In genomic region chr11:57911698-57912283, GRCm38 (mm10) we compare ENCODE assay signal across 14 mouse cellular contexts.
DNase-seq lines count a peak whose midpoint lies in the region; ATAC-seq and TF ChIP-seq lines count a peak whose summit lies in the region.
"Had no signal": no experiment of that assay in that cellular context is flagged by ENCODE, and none has a peak within 500 bp of the region (broad histone marks: within the 10 kb centered on the region; RNA-seq: fewer than 3 reads in every experiment).

No protein-coding gene starts in this region.

- no peaks in the 10 kb centered on the region for H3K79me2 ChIP-seq in MEL (ENCODE audit: control insufficient read depth, insufficient read depth, low read length, poor library complexity)

- H3K4me1 ChIP-seq in liver, embryonic 12.5 days = peaks cover 21% of the 10 kb centered on the region
- no peaks in the 10 kb centered on the region for H3K4me1 ChIP-seq in MEL (ENCODE audit: control insufficient read depth in 1 of 2, insufficient read depth in 2 of 2, low read length in 2 of 2)
- no peaks in the 10 kb centered on the region for H3K4me1 ChIP-seq in stomach, postnatal 0 days (replicated peaks; ENCODE audit: control insufficient read depth, insufficient read depth)

- no peak overlapping the region for H3K4me3 ChIP-seq in liver, embryonic 12.5 days
- H3K4me3 ChIP-seq in MEL (ENCODE audit: control insufficient read depth in 1 of 2, insufficient read depth in 1 of 2, low read depth in 2 of 2, low read length in 2 of 2) = no peak overlapping the region
- no peak overlapping the region for H3K4me3 ChIP-seq in stomach, postnatal 0 days (ENCODE audit: low read depth, low read length)
- H3K4me3 ChIP-seq: embryonic facial prominence, embryonic 15.5 days; hindbrain, embryonic 10.5 days; left cerebral cortex, adult 2 months had no signal

- H3K9me3 ChIP-seq in liver, embryonic 12.5 days (replicated peaks) = no peaks in the 10 kb centered on the region
- H3K9me3 ChIP-seq in MEL (replicated peaks; ENCODE audit: insufficient read depth, low read length) = no peaks in the 10 kb centered on the region
- no peaks in the 10 kb centered on the region for H3K9me3 ChIP-seq in stomach, postnatal 0 days (ENCODE audit: control insufficient read depth, low read length)
- H3K9me3 ChIP-seq: embryonic facial prominence, embryonic 15.5 days; hindbrain, embryonic 10.5 days had no signal

- H3K36me3 ChIP-seq in liver, embryonic 12.5 days = no peaks in the 10 kb centered on the region
- no peaks in the 10 kb centered on the region for H3K36me3 ChIP-seq in MEL (ENCODE audit: control insufficient read depth in 1 of 2, insufficient read depth in 2 of 2, low read length in 2 of 2)
- no peaks in the 10 kb centered on the region for H3K36me3 ChIP-seq in stomach, postnatal 0 days (ENCODE audit: control insufficient read depth, insufficient read depth, low read length)
- H3K36me3 ChIP-seq: embryonic facial prominence, embryonic 15.5 days; hindbrain, embryonic 10.5 days had no signal

- DNase-seq in liver (peak; percentile 13), MEL (ENCODE audit: low read depth, low spot score) (peak; percentile 17)
- no peak for DNase-seq in stomach, postnatal 0 days (ENCODE audit: low spot score)
- no peak for DNase-seq in B cell, adult 2 months
- no peak for DNase-seq in spleen, postnatal 10 days (ENCODE audit: low spot score in 2 of 2)
- DNase-seq in right cerebral cortex, postnatal 14 days = no peak
- DNase-seq: cerebellum, postnatal 25 days; kidney, adult 9 months had no signal

- no peak for ATAC-seq in liver, embryonic 12.5 days
- peak; percentile 90 for ATAC-seq in common myeloid progenitor, adult 5-6 weeks (replicated peaks; ENCODE audit: low read depth, poor library complexity, severe bottlenecking)
- peak; percentile 24; the same call in 1 of the 2 replicates for ATAC-seq in stomach, postnatal 0 days (ENCODE audit: low FRiP score, low TSS enrichment)

- no peak for TF ChIP-seq POLR2A in MEL (IDR thresholded peaks at IDR 0.05; ENCODE audit: control insufficient read depth in 1 of 2, insufficient read depth in 1 of 2, low read depth in 1 of 2, low read length in 2 of 2, poor library complexity in 1 of 2)

- no peak for TF ChIP-seq CTCF in MEL (IDR thresholded peaks at IDR 0.05 in 2 of 3, conservative IDR thresholded peaks at IDR 0.05 in 1 of 3; ENCODE audit: control insufficient read depth in 1 of 3, insufficient read depth in 1 of 3, low read depth in 2 of 3, low read length in 3 of 3, poor library complexity in 1 of 3, severe bottlenecking in 1 of 3)
- no peak for TF ChIP-seq CTCF in stomach, postnatal 0 days (IDR thresholded peaks at IDR 0.05; ENCODE audit: low read depth)

- TF ChIP-seq EP300 in MEL (IDR thresholded peaks at IDR 0.05; ENCODE audit: low read depth in 1 of 2, low read length in 2 of 2) = no peak
- TF ChIP-seq EP300 in stomach, postnatal 0 days (optimal IDR thresholded peaks at IDR 0.05) = no peak

- H3K4me2 ChIP-seq in liver, embryonic 12.5 days = no peak overlapping the region
- H3K4me2 ChIP-seq in stomach, postnatal 0 days (replicated peaks; ENCODE audit: low read depth) = no peak overlapping the region
- H3K4me2 ChIP-seq: embryonic facial prominence, embryonic 15.5 days; liver, embryonic 11.5 days had no signal

- H3K27me3 ChIP-seq in liver, embryonic 12.5 days (replicated peaks) = 0 out of 2 replicates have a peak, but pooled peaks cover 13% of the 10 kb centered on the region
- H3K27me3 ChIP-seq in MEL (ENCODE audit: control insufficient read depth in 1 of 2, insufficient read depth in 2 of 2, low read length in 2 of 2) = peaks cover 7 to 12% of the 10 kb centered on the region in 2 experiments
- H3K27me3 ChIP-seq in stomach, postnatal 0 days (ENCODE audit: control insufficient read depth, insufficient read depth, low read length) = no peaks in the 10 kb centered on the region
- H3K27me3 ChIP-seq: embryonic facial prominence, embryonic 15.5 days had no signal

- no peak overlapping the region for H3K27ac ChIP-seq in liver, embryonic 12.5 days
- H3K27ac ChIP-seq in MEL (ENCODE audit: control insufficient read depth, low read depth, low read length) = no peak overlapping the region
- no peak overlapping the region for H3K27ac ChIP-seq in stomach, postnatal 0 days (replicated peaks)
- H3K27ac ChIP-seq: embryonic facial prominence, embryonic 15.5 days; hindbrain, embryonic 10.5 days; left cerebral cortex, adult 2 months had no signal

- WGBS in liver, embryonic 12.5 days (ENCODE audit: insufficient replicate concordance) = 12% methylated on average over 10 of the region's 10 CpGs
- 39% methylated on average over 10 of the region's 10 CpGs for WGBS in stomach, postnatal 0 days

- H3K9ac ChIP-seq in liver, embryonic 12.5 days = no peak overlapping the region
- no peak overlapping the region for H3K9ac ChIP-seq in MEL (ENCODE audit: control insufficient read depth, low read depth, low read length, poor library complexity, severe bottlenecking)
- no peak overlapping the region for H3K9ac ChIP-seq in stomach, postnatal 0 days (ENCODE audit: low read length)
- H3K9ac ChIP-seq: embryonic facial prominence, embryonic 15.5 days had no signal

- TF ChIP-seq RAD21 in MEL (IDR thresholded peaks at IDR 0.05; ENCODE audit: low read depth, low read length) = no peak

TF ChIP-seq in MEL, 35 proteins besides CTCF, POLR2A, EP300 and RAD21:
- no peak for TF ChIP-seq MYC (IDR thresholded peaks at IDR 0.05; ENCODE audit: low read depth, low read length)
- TF ChIP-seq HCFC1 (IDR thresholded peaks at IDR 0.05; ENCODE audit: low read depth, low read length) = no peak
- TF ChIP-seq POLR2AphosphoS5 (IDR thresholded peaks at IDR 0.05; ENCODE audit: borderline replicate concordance, low read depth, low read length) = no peak
- TF ChIP-seq ETS1 (IDR thresholded peaks at IDR 0.05; ENCODE audit: low read depth, low read length) = no peak
- no peak for TF ChIP-seq NRF1 (IDR thresholded peaks at IDR 0.05; ENCODE audit: insufficient read depth, low read depth, low read length, poor library complexity, severe bottlenecking)
- no peak for TF ChIP-seq ZC3H11A (IDR thresholded peaks at IDR 0.05; ENCODE audit: low read depth, low read length)
- no peak for TF ChIP-seq USF2 (IDR thresholded peaks at IDR 0.05; ENCODE audit: borderline replicate concordance in 1 of 2, insufficient read depth in 1 of 2, low read depth in 1 of 2, low read length in 2 of 2)
- no peak for TF ChIP-seq TBP (IDR thresholded peaks at IDR 0.05; ENCODE audit: low read depth, low read length)
- TF ChIP-seq TCF12 (IDR thresholded peaks at IDR 0.05; ENCODE audit: low read depth, low read length) = no peak
TF ChIP-seq in MEL: peak in this region for 0.

Comparison
In these comparisons a context has a peak if more than half of its experiments do, and no peak if none do; other contexts are left out.
1. DNase-seq: peak in liver (single experiment) and MEL (single experiment); none in stomach, postnatal 0 days (single experiment), B cell, adult 2 months (0 of 2), spleen, postnatal 10 days (0 of 2) and right cerebral cortex, postnatal 14 days (single experiment).